Mouse (Mus musculus) limb, embryonic 11.5 days (tissue): ENCODE measurements around the gene Dnajb2. TPM values are rescaled to one million over a fixed set of nuclear protein-coding genes. Genes with fewer than 3 reads are reported as not detected.

Experiments
- ATAC-seq: fragments of 200-750 bp; cut with Nextera tagmentation; 2 replicates; pipeline ENCODE4 v1.8.0; 2017; ENCODE audit warnings: low read depth; ENCODE audit not compliant: insufficient number of reproducible peaks, low FRiP score, low TSS enrichment
- DNase-seq: peaks from one replicate; pipeline ENCODE4 v3.0.0-alpha.2; 2015; ENCODE audit warnings: low spot score
- H3K27ac ChIP-seq: fragments of 300-500 bp; sonication (generic); replicated peaks from 2 replicates; pipeline ENCODE4 v1.5.1; 2014; ENCODE audit warnings: low read depth, mild to moderate bottlenecking, low read length
- H3K27me3 ChIP-seq: fragments of 300-500 bp; sonication (generic); 2 replicates; pipeline ENCODE4 v1.6.1; 2014; ENCODE audit warnings: mild to moderate bottlenecking, low read length, mixed read lengths; ENCODE audit not compliant: control insufficient read depth, insufficient read depth
- H3K36me3 ChIP-seq: fragments of 300-500 bp; sonication (generic); 2 replicates; pipeline ENCODE4 v1.6.1; 2014; ENCODE audit warnings: mild to moderate bottlenecking, low read length, moderate library complexity, mixed read lengths; ENCODE audit not compliant: control insufficient read depth, insufficient read depth
- H3K4me1 ChIP-seq: fragments of 300-500 bp; sonication (generic); 2 replicates; pipeline ENCODE4 v1.6.1; 2014; ENCODE audit warnings: low read length, mixed read lengths; ENCODE audit not compliant: control insufficient read depth, insufficient read depth
- H3K4me2 ChIP-seq: fragments of 300-500 bp; sonication (generic); 2 replicates; pipeline ENCODE4 v1.6.1; 2014; ENCODE audit warnings: low read depth, mild to moderate bottlenecking, moderate library complexity; ENCODE audit not compliant: severe bottlenecking
- H3K4me3 ChIP-seq: fragments of 300-500 bp; sonication (generic); 2 replicates; pipeline ENCODE4 v1.5.1; 2014; ENCODE audit warnings: low read depth, low read length
- H3K9ac ChIP-seq: fragments of 300-500 bp; sonication (generic); 2 replicates; pipeline ENCODE4 v1.6.1; 2014; ENCODE audit warnings: mild to moderate bottlenecking, low read length
- H3K9me3 ChIP-seq: fragments of 300-500 bp; sonication (generic); 2 replicates; pipeline ENCODE4 v1.6.1; 2016; ENCODE audit warnings: low read length; ENCODE audit not compliant: control insufficient read depth
- whole genome bisulfite sequencing: fragments of 180-500 bp; shearing (Covaris S2); extraction: QIAGEN DNeasy Blood & Tissue Kit; methylation state at CpG from one replicate; pipeline ENCODE4 v1.1.7; 2014; 5-methylcytosine and 5-hydroxymethylcytosine counted together
- microRNA-seq: library from miRNA; unstranded; fragments of <30 nt; microRNA quantifications from one replicate; pipeline ENCODE4, GENCODE M21; 2016
- polyA plus RNA-seq: library from polyadenylated mRNA; unstranded; fragments of >200 nt; fragmentation: Nextera tagmentation; extraction: Ambion mirVana; gene quantifications from 2 replicates; pipeline ENCODE4 v1.2.1, GENCODE M21; 2014

Dnajb2 gene
- polyA plus RNA-seq, 1 experiment from 2014 or later, result 17.6 TPM

DNA sequence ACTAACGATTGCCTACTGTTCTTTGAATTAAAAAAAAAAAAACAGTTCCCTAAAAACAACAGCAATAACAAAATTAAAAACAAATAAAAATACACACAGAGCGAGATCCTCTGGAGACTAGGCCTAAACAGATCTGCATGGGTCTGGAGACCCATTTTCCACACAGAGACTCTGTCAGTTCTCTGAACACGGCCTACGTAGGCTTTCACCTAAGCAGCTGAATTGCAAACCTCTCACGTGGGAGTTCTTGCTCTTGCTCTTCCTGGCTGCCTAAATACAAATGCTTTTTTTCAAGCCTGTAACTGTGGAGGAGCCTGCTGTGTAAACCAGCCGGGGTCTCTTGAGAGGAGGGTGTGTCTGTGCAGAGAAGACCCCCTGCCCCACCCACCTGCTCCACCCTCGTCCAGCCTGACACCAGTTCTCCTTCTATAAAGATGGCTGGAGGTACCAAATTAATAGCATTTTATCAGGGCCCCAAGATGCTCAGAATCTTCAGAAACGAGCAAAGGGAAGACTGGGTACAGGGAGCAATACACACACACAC, 53.8 kb downstream of the Dnajb2 start:
- Histone ChIP-seq H3K27ac (no peak overlapping the region), H3K9ac (no peak overlapping the region), H3K4me1 (peaks cover 4% of the 10 kb centered on the region; the same call in 1 of the 2 replicates), H3K9me3 (no peaks in the 10 kb centered on the region), H3K27me3 (no peaks in the 10 kb centered on the region), H3K4me2 (no peak overlapping the region), H3K4me3 (no peak overlapping the region), H3K36me3 (no peaks in the 10 kb centered on the region)
- ATAC-seq, result no peak
- WGBS, result 65% methylated on average over 8 of the region's 8 CpGs
- no peak for DNase-seq

DNA sequence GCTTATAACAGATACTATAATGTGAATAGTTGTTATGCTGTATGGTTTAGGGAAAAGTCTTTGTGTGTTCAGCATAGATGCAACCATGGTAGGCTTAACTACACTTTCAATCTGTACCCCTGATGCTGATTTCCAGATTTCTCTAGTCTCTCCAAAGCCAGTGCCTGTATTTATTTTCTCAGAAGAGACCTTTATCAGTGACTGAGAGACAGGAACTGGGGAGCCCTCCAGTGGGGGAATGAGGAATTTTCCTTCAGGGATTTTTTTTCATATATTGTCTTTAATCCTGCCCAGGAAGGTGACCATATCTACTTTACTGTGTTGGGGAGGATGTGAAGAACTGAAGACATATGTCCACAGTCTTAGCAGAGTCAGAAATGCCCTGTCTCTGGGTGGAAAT, 54.4 kb downstream of the Dnajb2 start:
- Histone ChIP-seq H3K9ac (no peak overlapping the region), H3K4me3 (no peak overlapping the region), H3K27me3 (no peaks in the 10 kb centered on the region), H3K4me1 (peaks cover 4% of the 10 kb centered on the region; the same call in 1 of the 2 replicates), H3K9me3 (no peaks in the 10 kb centered on the region), H3K36me3 (no peaks in the 10 kb centered on the region), H3K4me2 (no peak overlapping the region), H3K27ac (no peak overlapping the region)
- DNase-seq (no peak), ATAC-seq (no peak)

DNA sequence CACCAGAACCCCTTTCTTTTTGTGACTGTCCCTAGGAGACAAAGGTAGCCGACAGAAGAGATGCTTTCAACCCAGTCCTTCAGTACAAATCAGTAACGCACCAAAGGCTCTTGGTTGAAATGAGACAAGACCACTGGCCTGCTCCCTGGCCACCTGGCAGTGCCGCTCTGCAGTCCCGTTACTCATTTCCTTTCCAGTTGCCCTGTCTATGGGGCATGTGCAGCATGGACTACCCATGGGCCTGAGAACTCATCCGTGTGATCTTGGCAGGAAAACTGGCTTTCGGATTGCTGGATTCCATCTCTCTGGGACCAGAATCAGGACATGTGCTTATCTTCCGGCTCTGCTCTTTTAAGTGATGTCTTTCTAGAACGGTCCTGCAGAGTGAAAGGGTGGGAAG, 55.1 kb downstream of the Dnajb2 start:
- Histone ChIP-seq H3K4me3 (no peak overlapping the region), H3K27ac (no peak overlapping the region), H3K9ac (no peak overlapping the region), H3K36me3 (no peaks in the 10 kb centered on the region), H3K4me1 (peaks cover 4% of the 10 kb centered on the region; the same call in 1 of the 2 replicates), H3K9me3 (no peaks in the 10 kb centered on the region), H3K27me3 (no peaks in the 10 kb centered on the region), H3K4me2 (no peak overlapping the region)
- DNase-seq, result no peak
- WGBS, result 86% methylated on average over 8 of the region's 8 CpGs
- ATAC-seq, result no peak

DNA sequence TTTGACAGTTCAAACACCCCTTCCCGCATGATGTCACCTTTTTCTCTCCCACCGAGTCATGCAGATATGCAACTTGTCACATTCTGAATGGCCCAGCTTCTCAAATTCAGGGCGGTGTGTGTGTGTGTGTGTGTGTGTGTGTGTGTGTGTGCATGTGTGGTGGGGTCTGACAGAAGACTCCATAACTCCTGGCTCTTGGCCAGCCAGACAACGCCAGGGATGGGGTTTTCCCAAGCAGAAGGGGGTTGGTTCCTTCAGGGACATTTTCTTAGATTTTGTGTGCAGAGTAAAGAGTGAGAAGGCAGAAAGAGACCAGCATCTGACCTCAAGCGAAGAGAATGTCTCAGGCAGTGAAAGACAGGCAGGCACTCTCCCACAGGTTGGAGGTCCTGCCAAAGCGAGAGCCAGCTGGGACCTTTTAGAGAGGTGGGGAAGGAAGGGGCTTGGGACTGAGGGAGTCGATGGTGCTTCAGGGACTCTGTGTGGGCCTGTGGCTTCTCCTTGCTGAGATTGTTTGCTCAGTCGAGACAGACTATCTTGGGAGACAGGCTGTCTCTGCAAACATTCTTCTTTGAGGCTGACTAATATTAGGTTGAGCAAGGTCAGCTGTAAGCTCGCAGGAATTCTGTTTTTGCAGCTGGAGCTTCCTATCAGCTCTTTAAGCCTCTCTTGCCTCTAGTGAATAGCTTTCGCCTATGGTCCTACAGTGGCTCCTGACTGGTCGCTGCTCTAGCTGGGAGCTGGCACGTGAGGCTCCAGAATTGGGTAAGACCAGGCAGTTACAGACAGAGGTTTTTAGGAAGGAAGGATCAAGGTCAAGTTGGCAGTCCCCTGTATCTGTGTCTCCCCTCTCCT, 56.5 kb downstream of the Dnajb2 start:
- H3K9ac ChIP-seq, result no peak overlapping the region
- no peak overlapping the region for H3K27ac ChIP-seq
- H3K36me3 ChIP-seq, result no peaks in the 10 kb centered on the region
- H3K9me3 ChIP-seq, result no peaks in the 10 kb centered on the region
- DNase-seq (no peak), ATAC-seq (no peak)
- H3K4me1 ChIP-seq, result peaks cover 4% of the 10 kb centered on the region; the same call in 1 of the 2 replicates
- WGBS, result 67% methylated on average over 12 of the region's 12 CpGs
- H3K4me2 ChIP-seq, result no peak overlapping the region
- H3K4me3 ChIP-seq, result no peak overlapping the region
- no peaks in the 10 kb centered on the region for H3K27me3 ChIP-seq

DNA sequence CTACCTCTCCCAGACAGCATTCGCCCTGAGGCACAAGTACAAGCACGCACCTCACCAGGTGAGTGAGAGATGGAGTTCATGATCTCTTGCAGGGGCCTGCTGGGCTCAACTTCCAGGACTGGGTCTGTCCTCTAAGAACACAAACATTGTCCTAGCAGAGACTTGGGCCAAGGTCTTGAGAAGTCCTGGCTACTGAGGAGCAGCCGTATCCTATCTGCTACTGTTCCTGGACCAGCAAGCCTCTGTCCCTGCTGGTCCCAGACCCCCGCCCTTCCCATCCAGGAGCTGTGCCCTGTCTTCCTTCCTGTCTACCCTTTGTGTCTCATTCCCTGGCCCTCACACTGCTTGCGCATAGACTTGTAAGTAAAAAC, 57.1 kb downstream of the Dnajb2 start:
- DNase-seq, result no peak
- Histone ChIP-seq H3K4me2 (no peak overlapping the region), H3K27me3 (no peaks in the 10 kb centered on the region), H3K36me3 (no peaks in the 10 kb centered on the region), H3K9ac (no peak overlapping the region), H3K4me1 (peaks cover 4% of the 10 kb centered on the region; the same call in 1 of the 2 replicates), H3K27ac (no peak overlapping the region), H3K9me3 (no peaks in the 10 kb centered on the region), H3K4me3 (no peak overlapping the region)
- 81% methylated on average over 5 of the region's 5 CpGs for WGBS
- ATAC-seq, result no peak

DNA sequence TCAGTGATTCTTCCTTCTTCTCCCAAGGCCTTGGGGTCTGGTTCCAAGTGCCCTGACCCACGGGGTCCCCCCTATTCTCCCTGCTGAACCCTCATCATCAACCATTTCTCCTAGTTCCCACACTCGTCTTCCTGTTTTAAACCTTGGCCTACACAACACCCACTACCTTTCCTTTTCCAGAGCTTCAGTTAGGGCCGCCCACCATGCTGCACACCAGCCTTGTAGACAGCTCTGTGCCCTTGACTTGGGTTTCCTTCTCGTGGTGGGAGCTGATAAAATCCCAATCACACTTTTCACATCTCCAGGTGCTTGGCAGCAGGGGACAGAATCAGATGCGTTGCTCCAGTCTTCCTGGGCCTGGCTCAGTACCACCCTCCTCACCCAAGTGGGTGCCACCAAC, 58.1 kb downstream of the Dnajb2 start:
- Histone ChIP-seq H3K4me3 (no peak overlapping the region), H3K27ac (no peak overlapping the region), H3K4me2 (no peak overlapping the region), H3K9me3 (no peaks in the 10 kb centered on the region), H3K4me1 (peaks cover 4% of the 10 kb centered on the region; the same call in 1 of the 2 replicates), H3K27me3 (no peaks in the 10 kb centered on the region), H3K36me3 (no peaks in the 10 kb centered on the region), H3K9ac (no peak overlapping the region)
- DNase-seq (no peak), ATAC-seq (no peak)
- WGBS, result 78% methylated on average over 5 of the region's 5 CpGs

Small RNAs within 50 kb of the gene (microRNA-seq; reads per million reads assigned to microRNA genes)
- gene Gm27943, result not detected

Other genes starting within 250 kb of the Dnajb2 start
- 11.2 and 12.7 TPM in 2 replicates for gene Nhej1, start 111.2 kb upstream of the Dnajb2 start, polyA plus RNA-seq
- not detected in 2 replicates for gene Slc23a3, start 102.5 kb upstream of the Dnajb2 start, polyA plus RNA-seq
- gene Cnppd1, start 93.7 kb upstream of the Dnajb2 start, polyA plus RNA-seq, result 37.9 and 38.1 TPM in 2 replicates
- 30.4 and 32.6 TPM in 2 replicates for gene Retreg2, start 93.6 kb upstream of the Dnajb2 start, polyA plus RNA-seq
- gene Zfand2b, start 67.8 kb upstream of the Dnajb2 start, polyA plus RNA-seq, result 30.2 and 31.3 TPM in 2 replicates
- 24.8 and 28.1 TPM in 2 replicates for gene Abcb6, start 56.0 kb upstream of the Dnajb2 start, polyA plus RNA-seq
- 17.5 and 19.7 TPM in 2 replicates for gene Ankzf1, start 44.3 kb upstream of the Dnajb2 start, polyA plus RNA-seq
- gene Atg9a, start 44.2 kb upstream of the Dnajb2 start, polyA plus RNA-seq, result 15.1 and 18.0 TPM in 2 replicates
- gene Glb1l, start 25.6 kb upstream of the Dnajb2 start, polyA plus RNA-seq, result 17.7 and 18.5 TPM in 2 replicates
- gene Stk16, start 25.6 kb upstream of the Dnajb2 start, polyA plus RNA-seq, result 125 and 132 TPM in 2 replicates
- gene Tuba4a, start 16.5 kb upstream of the Dnajb2 start, polyA plus RNA-seq, result 14.0 and 16.4 TPM in 2 replicates
- gene A630095N17Rik, start 4.3 kb upstream of the Dnajb2 start, polyA plus RNA-seq, result not detected in 2 replicates
- 0.16 and 0.17 TPM in 2 replicates for gene Ptprn, start 28.1 kb downstream of the Dnajb2 start, polyA plus RNA-seq
- not detected in 2 replicates for gene Resp18, start 42.0 kb downstream of the Dnajb2 start, polyA plus RNA-seq
- gene Dnpep, start 81.6 kb downstream of the Dnajb2 start, polyA plus RNA-seq, result 112 TPM in 2 replicates
- 5.0 and 5.3 TPM in 2 replicates for gene Des, start 123.9 kb downstream of the Dnajb2 start, polyA plus RNA-seq
- gene Speg, start 138.9 kb downstream of the Dnajb2 start, polyA plus RNA-seq, result 32.9 and 33.6 TPM in 2 replicates
- gene Gmppa, start 199.5 kb downstream of the Dnajb2 start, polyA plus RNA-seq, result 44.9 and 49.9 TPM in 2 replicates
- gene Asic4, start 214.0 kb downstream of the Dnajb2 start, polyA plus RNA-seq, result 0.07 and 0.13 TPM in 2 replicates
- gene Chpf, start 242.9 kb downstream of the Dnajb2 start, polyA plus RNA-seq, result 14.2 and 16.1 TPM in 2 replicates
- gene Tmem198, start 243.1 kb downstream of the Dnajb2 start, polyA plus RNA-seq, result 0.17 and 0.18 TPM in 2 replicates